ENCODE assay signal across 9 mouse cellular contexts in the genomic region with DNA sequence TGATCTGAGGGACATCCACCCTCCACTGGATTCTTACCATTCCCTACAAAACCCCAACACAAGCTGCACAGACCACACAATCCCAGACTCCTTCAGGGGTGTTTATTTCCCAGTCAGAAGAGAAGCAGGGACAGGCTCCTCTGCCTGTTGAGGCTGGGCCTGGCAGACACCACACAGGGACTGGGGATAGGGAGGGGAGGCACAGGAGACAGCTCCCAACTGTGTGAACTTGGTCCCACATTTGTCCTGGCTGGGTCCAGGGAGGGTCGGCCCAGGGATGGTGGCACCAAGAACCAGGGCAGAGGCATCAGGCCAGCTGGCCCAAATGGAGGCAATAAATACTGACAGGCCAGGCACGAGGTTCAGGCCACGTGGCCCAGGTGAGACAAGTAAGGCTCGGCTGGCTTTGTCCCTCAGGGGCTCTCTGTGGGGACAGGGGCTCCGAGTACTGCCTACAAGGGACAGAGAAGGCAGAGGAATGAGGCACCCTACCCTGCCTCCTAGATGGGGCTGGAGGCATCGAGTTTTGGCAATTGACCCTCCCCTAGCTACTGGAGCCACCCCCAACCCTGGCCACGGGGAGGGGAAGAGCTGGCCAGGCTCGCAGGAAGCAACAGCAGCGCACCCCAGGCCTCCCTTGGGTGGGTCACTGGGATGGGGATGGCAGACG. TPM values are rescaled to one million over a fixed set of nuclear protein-coding genes. Genes with fewer than 3 reads are reported as not detected.
DNase-seq lines count a peak whose midpoint lies in the region; ATAC-seq and TF ChIP-seq lines count a peak whose summit lies in the region.
"Had no signal": no experiment of that assay in that cellular context is flagged by ENCODE, and none has a peak within 500 bp of the region (broad histone marks: within the 10 kb centered on the region; RNA-seq: fewer than 3 reads in every experiment).

No protein-coding gene starts in this region.

- no peak overlapping the region for H3K4me2 ChIP-seq in kidney, embryonic 16.5 days (replicated peaks; ENCODE audit: low read depth, low read length)
- no peak overlapping the region for H3K4me2 ChIP-seq in neural tube, embryonic 13.5 days
- H3K4me2 ChIP-seq: hindbrain, embryonic 15.5 days had no signal

- peak overlapping the region; percentile 100 for H3K27ac ChIP-seq in liver, adult 2 months (replicated peaks; ENCODE audit: insufficient read depth, low read depth, low read length)
- H3K27ac ChIP-seq in kidney, embryonic 16.5 days (ENCODE audit: low read length) = peak overlapping the region; percentile 65
- 0 out of 2 replicates have a peak overlapping the region, but pooled peaks have one; percentile 10 for H3K27ac ChIP-seq in neural tube, embryonic 13.5 days (replicated peaks)
- H3K27ac ChIP-seq: hindbrain, embryonic 15.5 days had no signal

- DNase-seq in cerebellum, adult 11-12 months = peak; percentile 56
- no peak for DNase-seq in cerebellum, postnatal 10 days
- peak; percentile 85 for DNase-seq in liver, adult 2 months (ENCODE audit: extremely low read depth, low read depth, low spot score)
- no peak for DNase-seq in liver
- no peak for DNase-seq in spleen, adult 18-20 months

- 30% methylated on average over 10 of the region's 10 CpGs for WGBS in liver, adult 2 months
- WGBS in kidney, embryonic 16.5 days = 77% methylated on average over 10 of the region's 10 CpGs
- 86% methylated on average over 10 of the region's 10 CpGs for WGBS in neural tube, embryonic 13.5 days

- TF ChIP-seq CTCF in liver, adult 2 months (IDR thresholded peaks at IDR 0.05; ENCODE audit: low read depth, low read length) = no peak

- peaks cover 14% of the 10 kb centered on the region; the same call in 1 of the 2 replicates for H3K79me2 ChIP-seq in liver, adult 2 months (ENCODE audit: control insufficient read depth, insufficient read depth, low read length)

- no peaks in the 10 kb centered on the region for H3K27me3 ChIP-seq in liver, adult 2 months (ENCODE audit: control insufficient read depth, insufficient read depth, low read length)
- no peaks in the 10 kb centered on the region for H3K27me3 ChIP-seq in kidney, embryonic 16.5 days (ENCODE audit: insufficient read depth, low read length)
- H3K27me3 ChIP-seq in neural tube, embryonic 13.5 days = no peaks in the 10 kb centered on the region
- H3K27me3 ChIP-seq: hindbrain, embryonic 15.5 days had no signal

- H3K4me3 ChIP-seq in liver, adult 2 months (ENCODE audit: insufficient read depth, low read depth, low read length) = peak overlapping the region; percentile 61
- H3K4me3 ChIP-seq in kidney, embryonic 16.5 days (ENCODE audit: low read length) = no peak overlapping the region
- no peak overlapping the region for H3K4me3 ChIP-seq in neural tube, embryonic 13.5 days
- H3K4me3 ChIP-seq: hindbrain, embryonic 15.5 days had no signal

- TF ChIP-seq POLR2A in liver, adult 2 months (IDR thresholded peaks at IDR 0.05; ENCODE audit: extremely low read depth, insufficient read depth, low read length) = peak; percentile 41; the same call in 1 of the 2 replicates

- H3K36me3 ChIP-seq in liver, adult 2 months (ENCODE audit: control insufficient read depth, insufficient read depth, low read length) = no peaks in the 10 kb centered on the region; the same call in 1 of the 2 replicates
- peaks cover 29% of the 10 kb centered on the region for H3K36me3 ChIP-seq in kidney, embryonic 16.5 days (ENCODE audit: insufficient read depth, low read length)
- H3K36me3 ChIP-seq in neural tube, embryonic 13.5 days = peaks cover 32% of the 10 kb centered on the region

- no peak for ATAC-seq in kidney, embryonic 16.5 days (ENCODE audit: low FRiP score, low TSS enrichment)
- no peak for ATAC-seq in neural tube, embryonic 13.5 days (ENCODE audit: low read depth)
- no peak for ATAC-seq in erythroblast, adult 5-6 weeks (replicated peaks; ENCODE audit: low FRiP score, poor library complexity, severe bottlenecking)

- peaks cover 36% of the 10 kb centered on the region for H3K4me1 ChIP-seq in liver, adult 2 months (ENCODE audit: control insufficient read depth, insufficient read depth, low read length)
- peaks cover 50% of the 10 kb centered on the region for H3K4me1 ChIP-seq in kidney, embryonic 16.5 days (ENCODE audit: insufficient read depth, low read length)
- peaks cover 49% of the 10 kb centered on the region for H3K4me1 ChIP-seq in neural tube, embryonic 13.5 days (replicated peaks)

- H3K9me3 ChIP-seq in kidney, embryonic 16.5 days (ENCODE audit: low read length) = no peaks in the 10 kb centered on the region
- H3K9me3 ChIP-seq in neural tube, embryonic 13.5 days = no peaks in the 10 kb centered on the region
- H3K9me3 ChIP-seq: hindbrain, embryonic 15.5 days had no signal

- H3K9ac ChIP-seq in liver, adult 2 months (ENCODE audit: low read depth, low read length) = peak overlapping the region; percentile 91
- H3K9ac ChIP-seq in kidney, embryonic 16.5 days (replicated peaks; ENCODE audit: low read length) = no peak overlapping the region
- 0 out of 2 replicates have a peak overlapping the region, but pooled peaks have one; percentile 97 for H3K9ac ChIP-seq in neural tube, embryonic 13.5 days
- H3K9ac ChIP-seq: hindbrain, embryonic 15.5 days had no signal

RNA-seq across cellular contexts. Expression of gene Arhgdia, which starts 3.3 kb away (rescaled TPM):
- total RNA-seq in liver, adult 2 months (2014; rRNA removed) = 14.9 and 22.3 TPM in 2 replicates
- 142 and 188 TPM in 2 replicates for polyA plus RNA-seq in liver, adult 2 months (2012; rRNA removed)
- polyA plus RNA-seq in kidney, embryonic 16.5 days (2015; fragmentation: Nextera tagmentation; extraction: Ambion mirVana) = 696 and 712 TPM in 2 replicates
- polyA plus RNA-seq in neural tube, embryonic 13.5 days (2015; fragmentation: Nextera tagmentation; extraction: Ambion mirVana) = 529 and 543 TPM in 2 replicates
- 101 and 127 TPM in 2 replicates for total RNA-seq in erythroblast, adult 5-6 weeks (2015; ENCODE audit: low replicate concordance)
- total RNA-seq in erythroblast, adult 5-6 weeks (2017; ENCODE audit: low replicate concordance) = 35.7 and 38.1 TPM in 2 replicates

RNA-seq across cellular contexts. Expression of gene P4hb, which starts 5.1 kb away (rescaled TPM):
- 933 and 951 TPM in 2 replicates for total RNA-seq in liver, adult 2 months (2014; rRNA removed)
- 683 and 737 TPM in 2 replicates for polyA plus RNA-seq in liver, adult 2 months (2012; rRNA removed)
- 843 and 914 TPM in 2 replicates for polyA plus RNA-seq in kidney, embryonic 16.5 days (2015; fragmentation: Nextera tagmentation; extraction: Ambion mirVana)
- polyA plus RNA-seq in neural tube, embryonic 13.5 days (2015; fragmentation: Nextera tagmentation; extraction: Ambion mirVana) = 329 and 382 TPM in 2 replicates
- 108 and 148 TPM in 2 replicates for total RNA-seq in erythroblast, adult 5-6 weeks (2015; ENCODE audit: low replicate concordance)
- total RNA-seq in erythroblast, adult 5-6 weeks (2017; ENCODE audit: low replicate concordance) = 136 and 145 TPM in 2 replicates

RNA-seq across cellular contexts. Expression of gene Alyref, which starts 20.0 kb away (rescaled TPM):
- 33.8 and 34.5 TPM in 2 replicates for total RNA-seq in liver, adult 2 months (2014; rRNA removed)
- 12.6 and 12.9 TPM in 2 replicates for polyA plus RNA-seq in liver, adult 2 months (2012; rRNA removed)
- polyA plus RNA-seq in kidney, embryonic 16.5 days (2015; fragmentation: Nextera tagmentation; extraction: Ambion mirVana) = 92.2 and 372 TPM in 2 replicates
- polyA plus RNA-seq in neural tube, embryonic 13.5 days (2015; fragmentation: Nextera tagmentation; extraction: Ambion mirVana) = 292 and 326 TPM in 2 replicates
- total RNA-seq in erythroblast, adult 5-6 weeks (2015; ENCODE audit: low replicate concordance) = 60.6 and 67.8 TPM in 2 replicates
- 86.1 and 86.4 TPM in 2 replicates for total RNA-seq in erythroblast, adult 5-6 weeks (2017; ENCODE audit: low replicate concordance)

RNA-seq across cellular contexts. Expression of gene Anapc11, which starts 20.1 kb away (rescaled TPM):
- 8.9 and 12.8 TPM in 2 replicates for total RNA-seq in liver, adult 2 months (2014; rRNA removed)
- 57.0 and 59.4 TPM in 2 replicates for polyA plus RNA-seq in liver, adult 2 months (2012; rRNA removed)
- polyA plus RNA-seq in kidney, embryonic 16.5 days (2015; fragmentation: Nextera tagmentation; extraction: Ambion mirVana) = 195 and 197 TPM in 2 replicates
- polyA plus RNA-seq in neural tube, embryonic 13.5 days (2015; fragmentation: Nextera tagmentation; extraction: Ambion mirVana) = 175 and 192 TPM in 2 replicates
- 15.0 and 16.9 TPM in 2 replicates for total RNA-seq in erythroblast, adult 5-6 weeks (2015; ENCODE audit: low replicate concordance)
- 0.56 and 6.5 TPM in 2 replicates for total RNA-seq in erythroblast, adult 5-6 weeks (2017; ENCODE audit: low replicate concordance)

RNA-seq across cellular contexts. Expression of gene Ppp1r27, which starts 27.2 kb away (rescaled TPM):
- 0.28 TPM in 1 of 2 replicates, not detected in the other for total RNA-seq in liver, adult 2 months (2014; rRNA removed)
- not detected in 2 replicates for polyA plus RNA-seq in liver, adult 2 months (2012; rRNA removed)
- polyA plus RNA-seq in kidney, embryonic 16.5 days (2015; fragmentation: Nextera tagmentation; extraction: Ambion mirVana) = 0.55 and 0.57 TPM in 2 replicates
- not detected in 2 replicates for polyA plus RNA-seq in neural tube, embryonic 13.5 days (2015; fragmentation: Nextera tagmentation; extraction: Ambion mirVana)
- total RNA-seq in erythroblast, adult 5-6 weeks (2015; ENCODE audit: low replicate concordance) = not detected in 2 replicates
- not detected in 2 replicates for total RNA-seq in erythroblast, adult 5-6 weeks (2017; ENCODE audit: low replicate concordance)
- polyA plus RNA-seq: hindbrain, embryonic 15.5 days had no signal

Comparison
In these comparisons a context has a peak if more than half of its experiments do, and no peak if none do; other contexts are left out.
1. DNase-seq: peak in cerebellum, adult 11-12 months (single experiment) and liver, adult 2 months (single experiment); none in cerebellum, postnatal 10 days (0 of 2), liver (single experiment) and spleen, adult 18-20 months (0 of 2).
2. H3K27ac ChIP-seq: peak in every context shown above with its lines; median percentile 100 in liver, adult 2 months; 65 in kidney, embryonic 16.5 days; 10 in neural tube, embryonic 13.5 days.